Mouse (Mus musculus) bone marrow macrophage, adult 2 months (primary cell): Measurements from ENCODE around the gene Ltbp1.

ENCODE experiments used
- CTCF ChIP-seq: IDR thresholded peaks from 2 replicates; pipeline ENCODE4 v1.5.1; 2012; ENCODE audit warnings: low read depth, mild to moderate bottlenecking, low read length, moderate library complexity
- POLR2A ChIP-seq: IDR thresholded peaks from 2 replicates; pipeline ENCODE4 v1.6.1; 2012; ENCODE audit warnings: mild to moderate bottlenecking, low read depth, low read length, borderline replicate concordance

DNA sequence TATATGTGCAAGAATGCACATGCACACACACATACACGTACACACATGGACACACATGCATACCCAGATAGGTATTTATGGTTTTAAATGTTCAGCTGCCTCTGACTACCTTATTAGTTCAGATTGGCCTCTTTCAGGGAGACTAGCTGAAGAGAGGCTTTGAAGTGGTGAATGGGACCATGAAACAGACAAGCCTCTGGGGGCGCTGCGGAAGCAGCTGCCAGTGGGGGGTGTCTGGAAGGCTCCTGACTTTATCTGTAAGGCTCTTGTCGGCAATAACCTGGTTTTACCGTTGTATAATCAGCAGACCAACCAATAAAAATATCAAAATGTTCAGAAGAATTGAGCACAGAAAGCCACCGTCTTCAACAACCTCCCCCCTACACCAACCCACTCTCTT, 114.7 kb downstream of the Ltbp1 start:
- no peak for TF ChIP-seq POLR2A
- TF ChIP-seq CTCF: no peak
